Mouse (Mus musculus) kidney, embryonic 14.5 days (tissue): Measurements from ENCODE around the gene Gde1. TPM values are rescaled to one million over a fixed set of nuclear protein-coding genes. Genes with fewer than 3 reads are reported as not detected.

ENCODE experiments used
- ATAC-seq: fragments of 200-750 bp; cut with Nextera tagmentation; 2 replicates; pipeline ENCODE4 v1.8.0; 2017; ENCODE audit warnings: moderate number of reproducible peaks, mild to moderate bottlenecking, moderate TSS enrichment, moderate library complexity; ENCODE audit not compliant: low FRiP score, low TSS enrichment
- H3K27ac ChIP-seq: fragments of 300-500 bp; sonication (generic); 2 replicates; pipeline ENCODE4 v1.5.1; 2014; ENCODE audit warnings: low read depth, mild to moderate bottlenecking, low read length, moderate library complexity, mixed read lengths
- H3K27me3 ChIP-seq: fragments of 300-500 bp; sonication (generic); 2 replicates; pipeline ENCODE4 v1.6.1; 2014; ENCODE audit warnings: mild to moderate bottlenecking, low read length; ENCODE audit not compliant: control insufficient read depth, insufficient read depth
- H3K36me3 ChIP-seq: fragments of 300-500 bp; sonication (generic); 2 replicates; pipeline ENCODE4 v1.6.1; 2014; ENCODE audit warnings: low read length, mixed read lengths; ENCODE audit not compliant: control insufficient read depth, insufficient read depth
- H3K4me1 ChIP-seq: fragments of 300-500 bp; sonication (generic); 2 replicates; pipeline ENCODE4 v1.6.1; 2014; ENCODE audit warnings: low read length, mixed read lengths; ENCODE audit not compliant: control insufficient read depth, insufficient read depth
- H3K4me2 ChIP-seq: fragments of 300-500 bp; sonication (generic); replicated peaks from 2 replicates; pipeline ENCODE4 v1.6.1; 2014; ENCODE audit warnings: low read depth, mild to moderate bottlenecking, low read length
- H3K4me3 ChIP-seq: fragments of 300-500 bp; sonication (generic); 2 replicates; pipeline ENCODE4 v1.5.1; 2014; ENCODE audit warnings: mild to moderate bottlenecking, low read length
- H3K9ac ChIP-seq: fragments of 300-500 bp; sonication (generic); 2 replicates; pipeline ENCODE4 v1.6.1; 2014; ENCODE audit warnings: low read depth, mild to moderate bottlenecking, low read length, moderate library complexity
- H3K9me3 ChIP-seq: fragments of 300-500 bp; sonication (generic); 2 replicates; pipeline ENCODE4 v1.6.1; 2016; ENCODE audit warnings: low read length; ENCODE audit not compliant: control insufficient read depth
- WGBS: fragments of 180-500 bp; shearing (Covaris S2); extraction: QIAGEN DNeasy Blood & Tissue Kit; methylation state at CpG from one replicate; pipeline ENCODE4 v1.1.7; 2014; 5-methylcytosine and 5-hydroxymethylcytosine counted together
- polyA plus RNA-seq: library from polyadenylated mRNA; unstranded; fragments of >200 nt; fragmentation: Nextera tagmentation; extraction: Ambion mirVana; gene quantifications from 2 replicates; pipeline ENCODE4 v1.2.1, GENCODE M21; 2014

The Gde1 gene
- polyA plus RNA-seq, 1 experiment from 2014 or later: 100 TPM

DNA sequence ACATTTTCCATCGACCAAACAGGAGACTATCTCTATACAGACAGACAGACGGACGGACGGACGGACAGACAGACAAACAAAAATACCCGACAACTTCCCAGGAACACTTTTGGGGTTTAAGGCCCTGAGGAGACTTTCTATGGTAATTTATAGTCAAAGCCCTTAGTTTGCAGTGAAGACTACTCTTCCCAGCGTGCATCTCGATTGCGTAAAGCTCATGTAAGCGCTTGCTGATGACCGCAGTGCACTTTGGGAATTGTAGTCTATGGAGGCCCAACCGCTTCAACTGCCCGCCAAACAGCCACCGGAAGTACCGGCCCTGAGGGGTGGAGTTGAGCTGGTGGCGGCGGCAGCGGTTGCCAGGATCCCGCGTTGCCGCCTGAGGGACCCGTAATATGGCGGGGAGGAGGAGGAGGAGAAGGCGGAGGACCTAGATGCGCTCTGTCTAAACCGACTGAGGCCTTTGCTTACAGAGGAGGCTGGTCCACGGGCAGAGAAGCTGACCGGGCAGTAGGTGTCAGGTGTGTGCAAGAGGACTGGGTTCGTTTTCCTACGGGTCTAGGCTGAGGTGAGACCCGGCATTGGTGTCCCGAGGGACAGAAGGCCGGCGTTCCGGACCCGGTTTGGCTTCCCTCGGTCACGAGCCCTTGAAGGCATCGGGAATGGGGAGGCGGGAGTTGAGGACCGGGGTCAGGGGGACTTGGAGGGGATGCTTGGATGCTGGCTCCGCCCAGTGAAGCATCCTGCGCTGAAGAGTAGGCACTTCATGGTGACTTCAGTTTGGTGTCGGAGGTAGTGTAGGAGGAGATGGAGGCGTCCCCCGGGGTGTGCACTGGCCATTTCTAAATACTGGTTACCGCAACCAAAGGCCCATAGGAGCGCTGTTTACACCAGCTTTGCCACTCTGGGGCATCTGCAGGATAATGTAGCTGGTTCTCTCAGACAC, 6.9 kb upstream of the Gde1 start, which contains the start of gene Ccp110:
Gene Ccp110, plus strand, starts transcription at position 325 of the 946 bp plus-strand sequence.
- Histone ChIP-seq H3K4me2 (peak within 1 kb of the TSS; percentile 71), H3K9ac (peak within 1 kb of the TSS; percentile 66), H3K9me3 (no peaks in the 10 kb centered on the region), H3K4me3 (peak within 1 kb of the TSS; percentile 87), H3K27ac (no peak within 1 kb of the TSS), H3K27me3 (no peaks in the 10 kb centered on the region), H3K36me3 (no peaks in the 10 kb centered on the region; the same call in 1 of the 2 replicates), H3K4me1 (peaks cover 8% of the 10 kb centered on the region)
- ATAC-seq: peak; percentile 98
- under 1% methylated on average over 42 of the region's 48 CpGs for WGBS

DNA sequence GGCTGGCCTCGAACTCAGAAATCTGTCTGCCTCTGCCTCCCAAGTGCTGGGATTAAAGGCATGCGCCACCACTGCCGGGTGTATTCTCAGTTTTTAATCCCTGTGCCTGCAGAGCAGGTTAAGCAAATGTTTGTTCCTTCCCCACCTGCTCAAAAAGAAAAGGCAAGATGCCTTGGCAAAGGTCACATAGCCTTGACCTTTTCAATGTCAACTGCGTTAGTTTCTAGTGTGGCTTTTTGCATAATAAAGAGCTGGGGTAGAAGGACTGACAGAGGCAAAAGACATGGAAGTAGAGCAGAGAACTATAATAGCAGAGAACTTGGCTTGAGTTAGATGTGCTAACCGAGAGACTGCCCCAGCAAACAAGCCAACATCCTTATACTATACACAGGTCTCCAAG, 5.2 kb upstream of the Gde1 start:
- no peaks in the 10 kb centered on the region for H3K9me3 ChIP-seq
- no peak overlapping the region for H3K9ac ChIP-seq
- peaks cover 12% of the 10 kb centered on the region for H3K4me1 ChIP-seq
- ATAC-seq: no peak
- H3K4me3 ChIP-seq: no peak overlapping the region
- H3K27ac ChIP-seq: no peak overlapping the region
- H3K4me2 ChIP-seq: no peak overlapping the region
- H3K36me3 ChIP-seq: no peaks in the 10 kb centered on the region
- H3K27me3 ChIP-seq: no peaks in the 10 kb centered on the region
- WGBS: 75% methylated on average over 5 of the region's 5 CpGs

GRCm38 (mm10) chr7:118708002-118708401, 2.4 kb upstream of the Gde1 start:
- Histone ChIP-seq H3K4me2 (no peak overlapping the region), H3K9ac (no peak overlapping the region), H3K4me3 (no peak overlapping the region), H3K36me3 (no peaks in the 10 kb centered on the region), H3K4me1 (peaks cover 19% of the 10 kb centered on the region), H3K9me3 (no peaks in the 10 kb centered on the region), H3K27ac (no peak overlapping the region), H3K27me3 (no peaks in the 10 kb centered on the region)
- 82% methylated on average over 4 of the region's 4 CpGs for WGBS
- ATAC-seq: no peak

DNA sequence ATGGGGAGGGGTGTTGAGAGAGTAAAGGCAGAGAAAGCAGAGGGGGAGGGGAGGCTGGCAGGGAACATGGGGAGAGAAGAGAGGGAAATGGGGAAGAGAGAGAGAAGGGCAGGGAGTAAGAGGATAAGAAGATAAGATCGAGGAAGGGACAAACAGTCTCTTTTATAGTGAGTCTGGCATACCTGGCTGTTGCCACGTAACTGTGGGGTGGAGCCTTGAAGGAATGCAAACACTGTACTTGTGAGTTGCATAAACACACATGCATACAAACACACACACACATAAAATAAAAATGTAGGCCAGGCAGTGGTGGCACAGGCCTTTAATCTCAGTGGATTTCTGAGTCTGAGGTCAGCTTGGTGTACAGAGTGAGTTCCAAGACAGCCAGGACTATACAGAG, 1.6 kb upstream of the Gde1 start:
- no peaks in the 10 kb centered on the region for H3K9me3 ChIP-seq
- H3K27me3 ChIP-seq: no peaks in the 10 kb centered on the region
- H3K4me2 ChIP-seq: no peak overlapping the region
- H3K9ac ChIP-seq: no peak overlapping the region
- no peak for ATAC-seq
- peaks cover 18% of the 10 kb centered on the region; the same call in 1 of the 2 replicates for H3K4me1 ChIP-seq
- 74% methylated on average over 2 of the region's 2 CpGs for WGBS
- H3K36me3 ChIP-seq: no peaks in the 10 kb centered on the region
- no peak overlapping the region for H3K27ac ChIP-seq
- H3K4me3 ChIP-seq: no peak overlapping the region

- no peak overlapping the region for H3K27ac ChIP-seq
- H3K4me3 ChIP-seq: no peak overlapping the region
- no peaks in the 10 kb centered on the region for H3K9me3 ChIP-seq
- H3K4me2 ChIP-seq: no peak overlapping the region
- H3K27me3 ChIP-seq: no peaks in the 10 kb centered on the region
- 87% methylated on average over 5 of the region's 5 CpGs for WGBS
- H3K36me3 ChIP-seq: no peaks in the 10 kb centered on the region
- ATAC-seq: no peak
- peaks cover 18% of the 10 kb centered on the region; the same call in 1 of the 2 replicates for H3K4me1 ChIP-seq
- H3K9ac ChIP-seq: no peak overlapping the region
Measured at GRCm38 (mm10) chr7:118706488-118706887, 910 bp upstream of the Gde1 start.

- H3K4me1 ChIP-seq: peaks cover 18% of the 10 kb centered on the region; the same call in 1 of the 2 replicates
- H3K36me3 ChIP-seq: no peaks in the 10 kb centered on the region
- H3K27ac ChIP-seq: peak overlapping the region; percentile 83
- peak overlapping the region; percentile 89 for H3K4me3 ChIP-seq
- 0 out of 2 replicates have a peak overlapping the region, but pooled peaks have one; percentile 85 for H3K9ac ChIP-seq
- peak; percentile 37; the same call in 1 of the 2 replicates for ATAC-seq
- no peaks in the 10 kb centered on the region for H3K9me3 ChIP-seq
- H3K27me3 ChIP-seq: no peaks in the 10 kb centered on the region
- peak overlapping the region; percentile 86 for H3K4me2 ChIP-seq
- 21% methylated on average over 6 of the region's 6 CpGs for WGBS
Measured at GRCm38 (mm10) chr7:118706051-118706450, 473 bp upstream of the Gde1 start.

- H3K4me3 ChIP-seq: peak overlapping the region; percentile 89; the same call in 1 of the 2 replicates
- ATAC-seq: no peak
- H3K4me1 ChIP-seq: peaks cover 18% of the 10 kb centered on the region; the same call in 1 of the 2 replicates
- no peaks in the 10 kb centered on the region for H3K36me3 ChIP-seq
- 74% methylated on average over 9 of the region's 9 CpGs for WGBS
- no peaks in the 10 kb centered on the region for H3K9me3 ChIP-seq
- H3K27ac ChIP-seq: no peak overlapping the region
- no peak overlapping the region for H3K9ac ChIP-seq
- no peaks in the 10 kb centered on the region for H3K27me3 ChIP-seq
- H3K4me2 ChIP-seq: peak overlapping the region; percentile 86
Measured at GRCm38 (mm10) chr7:118704001-118704850, 1.4 kb downstream of the Gde1 start.

GRCm38 (mm10) chr7:118703144-118703561, 2.4 kb downstream of the Gde1 start:
- Histone ChIP-seq H3K27me3 (no peaks in the 10 kb centered on the region), H3K4me1 (peaks cover 18% of the 10 kb centered on the region; the same call in 1 of the 2 replicates), H3K9ac (no peak overlapping the region), H3K4me3 (no peak overlapping the region), H3K36me3 (peaks cover 7% of the 10 kb centered on the region), H3K9me3 (no peaks in the 10 kb centered on the region), H3K4me2 (no peak overlapping the region), H3K27ac (no peak overlapping the region)
- ATAC-seq: no peak
- 91% methylated on average over 15 of the region's 15 CpGs for WGBS
